In genomic region chr11:96861878-96862289, GRCm38 (mm10) we compare ENCODE assay signal across 7 mouse cellular contexts. TPM values are rescaled to one million over a fixed set of nuclear protein-coding genes. Genes with fewer than 3 reads are reported as not detected.
DNase-seq lines count a peak whose midpoint lies in the region; ATAC-seq and TF ChIP-seq lines count a peak whose summit lies in the region.

No protein-coding gene starts in this region.

- TF ChIP-seq POLR2A in heart, adult 2 months (IDR thresholded peaks at IDR 0.05; ENCODE audit: insufficient read depth, low read depth, low read length), result peak; percentile 67; the same call in 1 of the 2 replicates

- H3K4me3 ChIP-seq in embryonic facial prominence, embryonic 12.5 days, result peak overlapping the region; percentile 36
- H3K4me3 ChIP-seq in heart, adult 2 months, result peak overlapping the region; percentile 52
- H3K4me3 ChIP-seq in limb, embryonic 13.5 days, result peak overlapping the region; percentile 45
- peak overlapping the region; percentile 47 for H3K4me3 ChIP-seq in midbrain, embryonic 16.5 days (ENCODE audit: low read depth, low read length)

- H3K79me2 ChIP-seq in heart, adult 2 months (replicated peaks; ENCODE audit: control insufficient read depth, insufficient read depth, low read length), result no peaks in the 10 kb centered on the region

- H3K27ac ChIP-seq in embryonic facial prominence, embryonic 12.5 days, result no peak overlapping the region
- peak overlapping the region; percentile 89 for H3K27ac ChIP-seq in heart, adult 2 months
- H3K27ac ChIP-seq in limb, embryonic 13.5 days, result no peak overlapping the region
- no peak overlapping the region; the same call in 1 of the 2 replicates for H3K27ac ChIP-seq in midbrain, embryonic 16.5 days (ENCODE audit: low read length)

- no peaks in the 10 kb centered on the region for H3K9me3 ChIP-seq in embryonic facial prominence, embryonic 12.5 days
- H3K9me3 ChIP-seq in limb, embryonic 13.5 days, result no peaks in the 10 kb centered on the region
- H3K9me3 ChIP-seq in midbrain, embryonic 16.5 days (replicated peaks; ENCODE audit: control insufficient read depth, low read length, poor library complexity, severe bottlenecking), result no peaks in the 10 kb centered on the region

- no peaks in the 10 kb centered on the region for H3K36me3 ChIP-seq in embryonic facial prominence, embryonic 12.5 days
- no peaks in the 10 kb centered on the region for H3K36me3 ChIP-seq in heart, adult 2 months (ENCODE audit: control insufficient read depth, insufficient read depth, low read length)
- H3K36me3 ChIP-seq in limb, embryonic 13.5 days, result peaks cover 9% of the 10 kb centered on the region
- no peaks in the 10 kb centered on the region for H3K36me3 ChIP-seq in midbrain, embryonic 16.5 days (ENCODE audit: control insufficient read depth, insufficient read depth, low read length)

- H3K4me2 ChIP-seq in embryonic facial prominence, embryonic 12.5 days (replicated peaks), result peak overlapping the region; percentile 71
- H3K4me2 ChIP-seq in limb, embryonic 13.5 days (replicated peaks), result peak overlapping the region; percentile 85
- peak overlapping the region; percentile 91 for H3K4me2 ChIP-seq in midbrain, embryonic 16.5 days (ENCODE audit: low read length)

- H3K4me1 ChIP-seq in embryonic facial prominence, embryonic 12.5 days, result peaks cover 29% of the 10 kb centered on the region
- H3K4me1 ChIP-seq in heart, adult 2 months (ENCODE audit: control insufficient read depth, insufficient read depth, low read length), result peaks cover 9% of the 10 kb centered on the region
- peaks cover 34% of the 10 kb centered on the region for H3K4me1 ChIP-seq in limb, embryonic 13.5 days
- peaks cover 28% of the 10 kb centered on the region for H3K4me1 ChIP-seq in midbrain, embryonic 16.5 days (ENCODE audit: control insufficient read depth, insufficient read depth, low read length)

- DNase-seq in adrenal gland, postnatal 25 days, result peak; percentile 97
- DNase-seq in heart, adult 2 months, result peak; percentile 94 to 98
- peak; percentile 95 to 97 for DNase-seq in kidney, adult 8-10 months
- peak; percentile 93 to 95 for DNase-seq in spleen, postnatal 10 days (ENCODE audit: low spot score in 2 of 2)

- TF ChIP-seq CTCF in heart, adult 2 months (IDR thresholded peaks at IDR 0.05), result peak; percentile 99

- peak overlapping the region; percentile 47; the same call in 1 of the 2 replicates for H3K9ac ChIP-seq in embryonic facial prominence, embryonic 12.5 days
- peak overlapping the region; percentile 65 for H3K9ac ChIP-seq in heart, adult 2 months (ENCODE audit: low read depth, low read length)
- peak overlapping the region; percentile 57 for H3K9ac ChIP-seq in limb, embryonic 13.5 days
- peak overlapping the region; percentile 57 for H3K9ac ChIP-seq in midbrain, embryonic 16.5 days (ENCODE audit: low read depth, low read length)

- ATAC-seq in embryonic facial prominence, embryonic 12.5 days (ENCODE audit: insufficient number of reproducible peaks, insufficient read depth, low FRiP score, low TSS enrichment), result peak; percentile 57
- ATAC-seq in limb, embryonic 13.5 days (ENCODE audit: low FRiP score, low read depth), result peak; percentile 86
- ATAC-seq in midbrain, embryonic 16.5 days, result peak; percentile 90

- TF ChIP-seq EP300 in heart, adult 2 months (IDR thresholded peaks at IDR 0.05; ENCODE audit: insufficient read depth, low read depth, low read length), result peak; percentile 91

- intact Hi-C loops in heart, adult 2 months (cut with DNase I), result loop anchor here (1.0 to 5.0 kb wide), 8 partner anchors 73 to 585 kb away; partner anchors contain the start of genes Cbx1 and Snx11

- H3K27me3 ChIP-seq in embryonic facial prominence, embryonic 12.5 days, result peaks cover 4% of the 10 kb centered on the region; the same call in 1 of the 2 replicates
- no peaks in the 10 kb centered on the region for H3K27me3 ChIP-seq in heart, adult 2 months (ENCODE audit: control insufficient read depth, insufficient read depth, low read length)
- H3K27me3 ChIP-seq in limb, embryonic 13.5 days, result peaks cover 22% of the 10 kb centered on the region
- 0 out of 2 replicates have a peak, but pooled peaks cover 2% of the 10 kb centered on the region for H3K27me3 ChIP-seq in midbrain, embryonic 16.5 days (ENCODE audit: control insufficient read depth, insufficient read depth, low read depth, low read length)

- WGBS in embryonic facial prominence, embryonic 12.5 days, result under 1% methylated on average over 31 of the region's 31 CpGs
- under 1% methylated on average over 31 of the region's 31 CpGs for WGBS in heart, adult 2 months
- under 1% methylated on average over 31 of the region's 31 CpGs for WGBS in limb, embryonic 13.5 days
- under 1% methylated on average over 31 of the region's 31 CpGs for WGBS in midbrain, embryonic 16.5 days

RNA-seq across cellular contexts. Expression of gene Copz2, which starts 12.2 kb away (rescaled TPM):
- total RNA-seq in adrenal gland, postnatal 25 days (2021), result 58.0 and 59.0 TPM in 2 replicates
- polyA plus RNA-seq in embryonic facial prominence, embryonic 12.5 days (2016; fragmentation: Nextera tagmentation; extraction: Ambion mirVana), result 88.9 and 94.3 TPM in 2 replicates
- 10 to 100 TPM; 35.0 to 36.9 TPM for total RNA-seq in heart, adult 2 months (2021)
- 55.0 and 76.6 TPM in 2 replicates for polyA plus RNA-seq in heart, adult 2 months (2012; rRNA removed)
- 140 and 149 TPM in 2 replicates for polyA plus RNA-seq in limb, embryonic 13.5 days (2015; fragmentation: Nextera tagmentation; extraction: Ambion mirVana)
- 14.8 and 16.3 TPM in 2 replicates for polyA plus RNA-seq in midbrain, embryonic 16.5 days (2015; fragmentation: Nextera tagmentation; extraction: Ambion mirVana)

RNA-seq across cellular contexts. Expression of gene Nfe2l1, which starts 32.1 kb away (rescaled TPM):
- 492 and 601 TPM in 2 replicates for total RNA-seq in adrenal gland, postnatal 25 days (2021)
- 72.6 and 75.8 TPM in 2 replicates for polyA plus RNA-seq in embryonic facial prominence, embryonic 12.5 days (2016; fragmentation: Nextera tagmentation; extraction: Ambion mirVana)
- total RNA-seq in heart, adult 2 months (2021), result 100 to 1,000 TPM; 395 to 436 TPM
- 397 and 529 TPM in 2 replicates for polyA plus RNA-seq in heart, adult 2 months (2012; rRNA removed)
- polyA plus RNA-seq in limb, embryonic 13.5 days (2015; fragmentation: Nextera tagmentation; extraction: Ambion mirVana), result 68.6 and 69.3 TPM in 2 replicates
- polyA plus RNA-seq in midbrain, embryonic 16.5 days (2015; fragmentation: Nextera tagmentation; extraction: Ambion mirVana), result 79.1 and 81.8 TPM in 2 replicates

RNA-seq across cellular contexts. Expression of gene Cdk5rap3, which starts 54.4 kb away (rescaled TPM):
- total RNA-seq in adrenal gland, postnatal 25 days (2021), result 50.1 and 62.8 TPM in 2 replicates
- polyA plus RNA-seq in embryonic facial prominence, embryonic 12.5 days (2016; fragmentation: Nextera tagmentation; extraction: Ambion mirVana), result 88.2 and 96.5 TPM in 2 replicates
- total RNA-seq in heart, adult 2 months (2021), result 10 to 100 TPM; 17.4 to 25.2 TPM
- 13.8 and 17.5 TPM in 2 replicates for polyA plus RNA-seq in heart, adult 2 months (2012; rRNA removed)
- polyA plus RNA-seq in limb, embryonic 13.5 days (2015; fragmentation: Nextera tagmentation; extraction: Ambion mirVana), result 87.0 and 92.3 TPM in 2 replicates
- 80.6 and 85.7 TPM in 2 replicates for polyA plus RNA-seq in midbrain, embryonic 16.5 days (2015; fragmentation: Nextera tagmentation; extraction: Ambion mirVana)
